Mouse (Mus musculus) CH12.LX (cell line): ENCODE results near the gene Osbp. TPM values are rescaled to one million over a fixed set of nuclear protein-coding genes. Genes with fewer than 3 reads are reported as not detected.

Source experiments
- DNase-seq: peaks from one replicate; pipeline ENCODE4 v3.0.0-alpha.2; 2013; ENCODE audit errors: extremely low read depth
- H3K27ac ChIP-seq: 2 replicates; pipeline ENCODE4 v1.5.1; 2012; ENCODE audit warnings: low read depth, mild to moderate bottlenecking, control low read depth, moderate library complexity; ENCODE audit not compliant: insufficient read depth
- H3K27me3 ChIP-seq: replicated peaks from 2 replicates; pipeline ENCODE3; 2012; ENCODE audit warnings: inconsistent platforms
- H3K36me3 ChIP-seq, 2 experiments: replicated peaks in 1 of 2; 2 replicates each; pipeline versions ENCODE3 to v1.6.1; 2012; ENCODE audit warnings: inconsistent platforms in 1 of 2, low read length in 1 of 2, mild to moderate bottlenecking in 1 of 2, mixed read lengths in 1 of 2, moderate library complexity in 1 of 2; ENCODE audit not compliant: control insufficient read depth in 1 of 2, insufficient read depth in 1 of 2
- H3K4me1 ChIP-seq, 2 experiments: 2 replicates each; pipeline ENCODE4 v1.6.1; 2012; ENCODE audit warnings: inconsistent platforms in 1 of 2, moderate library complexity in 1 of 2; ENCODE audit not compliant: insufficient read depth in 2 of 2, control insufficient read depth in 1 of 2
- H3K4me2 ChIP-seq: 2 replicates; pipeline ENCODE4 v1.6.1; 2012; ENCODE audit warnings: low read depth, mild to moderate bottlenecking, control low read depth; ENCODE audit not compliant: poor library complexity, insufficient read depth, severe bottlenecking
- H3K4me3 ChIP-seq, 3 experiments: fragments of 150-350 bp in 1 of 3; sonication (generic) in 1 of 3; replicated peaks in 1 of 3; 2 replicates each; pipeline versions ENCODE3 to v1.5.1; 2011 to 2012; ENCODE audit warnings: low read depth in 2 of 3, low read length in 2 of 3, mild to moderate bottlenecking in 2 of 3, moderate library complexity in 2 of 3, control low read depth in 1 of 3, improper control_type of control experiment in 1 of 3, inconsistent platforms in 1 of 3, mixed read lengths in 1 of 3; ENCODE audit not compliant: poor library complexity in 1 of 3
- H3K79me2 ChIP-seq: replicated peaks from 2 replicates; pipeline ENCODE4 v1.6.1; 2012; ENCODE audit warnings: mild to moderate bottlenecking, moderate library complexity; ENCODE audit not compliant: control insufficient read depth, poor library complexity, insufficient read depth, severe bottlenecking; ENCODE audit errors: extremely low read depth
- H3K9ac ChIP-seq: 2 replicates; pipeline ENCODE4 v1.6.1; 2012; ENCODE audit warnings: low read depth, mild to moderate bottlenecking, control low read depth, moderate library complexity; ENCODE audit not compliant: insufficient read depth
- H3K9me3 ChIP-seq: replicated peaks from 2 replicates; pipeline ENCODE3; 2012; ENCODE audit warnings: low read length, inconsistent platforms, mixed read lengths
- CHD2 ChIP-seq: IDR thresholded peaks from 2 replicates; pipeline ENCODE4 v1.6.1; 2011; ENCODE audit warnings: low read length, improper control_type of control experiment
- CTCF ChIP-seq, 2 experiments: IDR thresholded peaks in 1 of 2; conservative IDR thresholded peaks in 1 of 2; 2 replicates each; pipeline ENCODE4 v1.5.1; 2011 to 2012; ENCODE audit warnings: low read depth in 2 of 2, low read length in 2 of 2, improper control_type of control experiment in 1 of 2, inconsistent platforms in 1 of 2, mild to moderate bottlenecking in 1 of 2, moderate library complexity in 1 of 2
- EP300 ChIP-seq: IDR thresholded peaks from 2 replicates; pipeline ENCODE4 v1.6.1; 2011; ENCODE audit warnings: low read length, improper control_type of control experiment
- GABPA ChIP-seq: IDR thresholded peaks from 2 replicates; pipeline ENCODE4 v1.6.1; 2012; ENCODE audit warnings: low read depth, low read length, improper control_type of control experiment, inconsistent platforms; ENCODE audit not compliant: insufficient replicate concordance
- JUN ChIP-seq: IDR thresholded peaks from 2 replicates; pipeline ENCODE4 v1.6.1; 2011; ENCODE audit warnings: low read depth, mild to moderate bottlenecking, low read length, improper control_type of control experiment, moderate library complexity; ENCODE audit not compliant: insufficient read depth
- MAX ChIP-seq: IDR thresholded peaks from 2 replicates; pipeline ENCODE4 v1.6.1; 2011; ENCODE audit warnings: low read length, improper control_type of control experiment
- MEF2A ChIP-seq: IDR thresholded peaks from 2 replicates; pipeline ENCODE4 v1.6.1; 2014; ENCODE audit warnings: low read depth, mild to moderate bottlenecking, inconsistent platforms, low read length, improper control_type of control experiment, borderline replicate concordance
- MYC ChIP-seq: IDR thresholded peaks from 2 replicates; pipeline ENCODE4 v1.6.1; 2011; ENCODE audit warnings: low read depth, mild to moderate bottlenecking, improper control_type of control experiment, low read length
- NRF1 ChIP-seq: IDR thresholded peaks from 2 replicates; pipeline ENCODE4 v1.6.1; 2014; ENCODE audit warnings: low read depth, mild to moderate bottlenecking, inconsistent platforms, low read length, improper control_type of control experiment, moderate library complexity
- RAD21 ChIP-seq: IDR thresholded peaks from 2 replicates; pipeline ENCODE4 v1.6.1; 2011; ENCODE audit warnings: low read depth, mild to moderate bottlenecking, low read length, improper control_type of control experiment, moderate library complexity
- SIN3A ChIP-seq: IDR thresholded peaks from 2 replicates; pipeline ENCODE4 v1.6.1; 2012; ENCODE audit warnings: low read length, improper control_type of control experiment, inconsistent platforms
- TBP ChIP-seq: conservative IDR thresholded peaks from 2 replicates; pipeline ENCODE4 v1.6.1; 2011; ENCODE audit warnings: low read depth, low read length, improper control_type of control experiment
- UBTF ChIP-seq: IDR thresholded peaks from 2 replicates; pipeline ENCODE4 v1.6.1; 2012; ENCODE audit warnings: low read depth, mild to moderate bottlenecking, inconsistent platforms, low read length, improper control_type of control experiment, moderate library complexity
- USF1 ChIP-seq: IDR thresholded peaks from 2 replicates; pipeline ENCODE4 v1.6.1; 2014; ENCODE audit warnings: low read depth, mild to moderate bottlenecking, inconsistent platforms, low read length, improper control_type of control experiment
- dilution Hi-C: fragments of 300-500 bp; cut with MboI; formaldehyde crosslinking; loops from 2 replicates; pipeline ENCODE4 v1.14.3; 2020; ENCODE audit warnings: low sequenced_read_pairs; ENCODE audit not compliant: extremely low pct_unique_long_range_greater_than_20kb, extremely low pct_ligation_motif_present
- in situ Hi-C: fragments of 300-500 bp; cut with MboI; formaldehyde crosslinking; loops from 3 replicates; pipeline ENCODE4 v1.14.3; 2019; ENCODE audit warnings: low sequenced_read_pairs, low pct_ligation_motif_present, low pct_unique_long_range_greater_than_20kb, mixed read lengths
- polyA plus RNA-seq: library from polyadenylated mRNA; unstranded; fragments of >175 nt; gene quantifications from 2 replicates; pipeline ENCODE4 v1.2.1, GENCODE M21; 2012; ENCODE audit warnings: low read depth; ENCODE audit not compliant: insufficient read length
- total RNA-seq, 2 experiments: library from RNA; depleted of rRNA; stranded (reverse); fragments of 300-350 nt in 1 of 2; fragments of >200 nt in 1 of 2; gene quantifications; 2 replicates each; pipeline ENCODE4 v1.2.3; 2012 to 2014

Gene Osbp
- total and polyA plus RNA-seq, 3 experiments = 20.6 to 25.0 (median 21.4) TPM

DNA sequence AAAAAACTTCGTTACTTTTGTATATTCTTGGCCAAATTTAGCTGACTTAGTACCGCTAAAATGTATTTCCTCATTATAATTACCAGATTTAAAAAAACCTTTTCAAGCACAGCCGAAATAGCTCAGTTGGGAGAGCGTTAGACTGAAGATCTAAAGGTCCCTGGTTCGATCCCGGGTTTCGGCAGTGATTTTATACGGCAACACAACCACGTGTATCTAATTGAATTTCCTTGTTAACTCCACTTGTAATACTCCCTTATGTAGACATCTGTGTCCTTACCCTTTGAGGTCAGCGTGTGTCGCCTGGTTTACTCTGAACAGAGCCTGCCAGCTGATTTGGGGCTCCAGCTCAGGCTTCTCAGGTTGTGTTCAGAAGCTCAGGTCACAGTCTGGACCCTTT is 36.4 kb downstream of the Osbp start:
- Histone ChIP-seq H3K79me2 (no peaks in the 10 kb centered on the region), H3K36me3 (no peaks in the 10 kb centered on the region), H3K4me3 (peak overlapping the region in 2 of 3 experiments; percentile 5 to 36), H3K27me3 (no peaks in the 10 kb centered on the region), H3K9ac (no peak overlapping the region; the same call in 1 of the 2 replicates), H3K4me1 (peaks cover 11 to 18% of the 10 kb centered on the region in 2 experiments), H3K27ac (no peak overlapping the region), H3K9me3 (no peaks in the 10 kb centered on the region), H3K4me2 (peak overlapping the region; percentile 65)
- peak; percentile 95 for DNase-seq
- dilution Hi-C loops = no loop called here
- TF ChIP-seq NRF1 (no peak), UBTF (no peak), USF1 (no peak), MAX (no peak), CHD2 (no peak), SIN3A (no peak), TBP (peak; percentile 100)
- in situ Hi-C loops = loop anchor here (10.0 to 25.0 kb wide), 2 partner anchors 227 to 485 kb away; partner anchors contain the start of gene Mrpl16

- in situ Hi-C loops (loop anchor here (10.0 to 25.0 kb wide), 2 partner anchors 228 to 485 kb away; partner anchors contain the start of gene Mrpl16), dilution Hi-C loops (no loop called here)
- no peaks in the 10 kb centered on the region for H3K27me3 ChIP-seq
- no peak for TF ChIP-seq CTCF (conservative IDR thresholded peaks at IDR 0.05 in 1 of 2, IDR thresholded peaks at IDR 0.05 in 1 of 2; ENCODE audit: low read depth in 2 of 2, low read length in 2 of 2)
- no peak for TF ChIP-seq RAD21
- TF ChIP-seq EP300 = no peak
- no peak for TF ChIP-seq JUN
- TF ChIP-seq TBP = no peak
- no peak for TF ChIP-seq MEF2A
- TF ChIP-seq MYC = no peak
- H3K36me3 ChIP-seq = no peaks in the 10 kb centered on the region
- H3K27ac ChIP-seq = no peak overlapping the region
- peak overlapping the region; percentile 65 for H3K4me2 ChIP-seq
- H3K79me2 ChIP-seq = no peaks in the 10 kb centered on the region
- peaks cover 11 to 18% of the 10 kb centered on the region in 2 experiments for H3K4me1 ChIP-seq
- H3K9ac ChIP-seq = peak overlapping the region; percentile 17; the same call in 1 of the 2 replicates
- no peaks in the 10 kb centered on the region for H3K9me3 ChIP-seq
- H3K4me3 ChIP-seq = no peak overlapping the region
- DNase-seq = no peak
Observed at GRCm38 (mm10) chr19:12002791-12003190, 37.0 kb downstream of the Osbp start.

GRCm38 (mm10) chr19:12003568-12003967 is 37.8 kb downstream of the Osbp start:
- H3K4me1 ChIP-seq = peaks cover 11 to 18% of the 10 kb centered on the region in 2 experiments
- DNase-seq = no peak
- H3K27me3 ChIP-seq = no peaks in the 10 kb centered on the region
- H3K79me2 ChIP-seq = no peaks in the 10 kb centered on the region
- TF ChIP-seq MYC (no peak), GABPA (no peak)
- H3K36me3 ChIP-seq = no peaks in the 10 kb centered on the region
- in situ Hi-C loops = loop anchor here (10.0 to 25.0 kb wide), 2 partner anchors 229 to 484 kb away; partner anchors contain the start of gene Mrpl16
- H3K9ac ChIP-seq = no peak overlapping the region
- no peak overlapping the region for H3K27ac ChIP-seq
- no peaks in the 10 kb centered on the region for H3K9me3 ChIP-seq
- dilution Hi-C loops = no loop called here
- no peak overlapping the region for H3K4me3 ChIP-seq
- H3K4me2 ChIP-seq = no peak overlapping the region
